Mouse (Mus musculus): ENCODE data around the gene Ube2v1. TPM values are rescaled to one million over a fixed set of nuclear protein-coding genes. Genes with fewer than 3 reads are reported as not detected.

Gene Ube2v1
- polyA plus RNA-seq, 1 experiment from 2014 or later: 175 TPM

GRCm38 (mm10) chr2:167585273-167585672 lies 46.6 kb downstream of the Ube2v1 start:
- Histone ChIP-seq H3K36me3 (ENCODE audit: control insufficient read depth, insufficient read depth, low read length) (no peaks in the 10 kb centered on the region), H3K9me3 (ENCODE audit: control insufficient read depth, low read length) (no peaks in the 10 kb centered on the region), H3K9ac (ENCODE audit: low read length) (no peak overlapping the region), H3K27ac (replicated peaks in 1 of 2; ENCODE audit: control insufficient read depth in 1 of 2, insufficient read depth in 1 of 2, low read depth in 2 of 2, low read length in 2 of 2) (no peak overlapping the region), H3K27me3 (ENCODE audit: control insufficient read depth, insufficient read depth, low read length) (no peaks in the 10 kb centered on the region), H3K4me2 (ENCODE audit: low read length) (no peak overlapping the region), H3K4me3 (ENCODE audit: control insufficient read depth in 1 of 2, insufficient read depth in 1 of 2, low read depth in 1 of 2, low read length in 2 of 2) (no peak overlapping the region), H3K4me1 (ENCODE audit: control insufficient read depth in 2 of 2, insufficient read depth in 2 of 2, low read length in 2 of 2) (peaks cover 22 to 37% of the 10 kb centered on the region in 2 experiments)
- 59% methylated on average over 2 of the region's 2 CpGs for WGBS
- ATAC-seq (ENCODE audit: insufficient number of reproducible peaks, insufficient read depth, low FRiP score, low read depth): no peak

GRCm38 (mm10) chr2:167583161-167583952 lies 48.5 kb downstream of the Ube2v1 start:
- peak; percentile 41; the same call in 1 of the 2 replicates for ATAC-seq (ENCODE audit: insufficient number of reproducible peaks, insufficient read depth, low FRiP score, low read depth)
- Histone ChIP-seq H3K27me3 (ENCODE audit: control insufficient read depth, insufficient read depth, low read length) (no peaks in the 10 kb centered on the region), H3K4me3 (ENCODE audit: control insufficient read depth in 1 of 2, insufficient read depth in 1 of 2, low read depth in 1 of 2, low read length in 2 of 2) (no peak overlapping the region), H3K4me1 (ENCODE audit: control insufficient read depth in 2 of 2, insufficient read depth in 2 of 2, low read length in 2 of 2) (peaks cover 19 to 27% of the 10 kb centered on the region in 2 experiments), H3K9me3 (ENCODE audit: control insufficient read depth, low read length) (no peaks in the 10 kb centered on the region), H3K9ac (ENCODE audit: low read length) (peak overlapping the region; percentile 40), H3K36me3 (ENCODE audit: control insufficient read depth, insufficient read depth, low read length) (no peaks in the 10 kb centered on the region), H3K27ac (replicated peaks in 1 of 2; ENCODE audit: control insufficient read depth in 1 of 2, insufficient read depth in 1 of 2, low read depth in 2 of 2, low read length in 2 of 2) (peak overlapping the region; percentile 25 to 61; a peak in 3 of 4 replicates), H3K4me2 (ENCODE audit: low read length) (no peak overlapping the region)
- WGBS: 25% methylated on average over 10 of the region's 10 CpGs

GRCm38 (mm10) chr2:167578521-167578920 lies 53.4 kb downstream of the Ube2v1 start:
- Histone ChIP-seq H3K9me3 (ENCODE audit: control insufficient read depth, low read length) (no peaks in the 10 kb centered on the region), H3K27me3 (ENCODE audit: control insufficient read depth, insufficient read depth, low read length) (no peaks in the 10 kb centered on the region), H3K27ac (replicated peaks in 1 of 2; ENCODE audit: control insufficient read depth in 1 of 2, insufficient read depth in 1 of 2, low read depth in 2 of 2, low read length in 2 of 2) (no peak overlapping the region), H3K9ac (ENCODE audit: low read length) (no peak overlapping the region), H3K36me3 (ENCODE audit: control insufficient read depth, insufficient read depth, low read length) (no peaks in the 10 kb centered on the region), H3K4me3 (ENCODE audit: control insufficient read depth in 1 of 2, insufficient read depth in 1 of 2, low read depth in 1 of 2, low read length in 2 of 2) (no peak overlapping the region), H3K4me2 (ENCODE audit: low read length) (no peak overlapping the region), H3K4me1 (ENCODE audit: control insufficient read depth in 2 of 2, insufficient read depth in 2 of 2, low read length in 2 of 2) (peaks cover 12 to 15% of the 10 kb centered on the region in 2 experiments)
- no peak for ATAC-seq (ENCODE audit: insufficient number of reproducible peaks, insufficient read depth, low FRiP score, low read depth)
- 56% methylated on average over 5 of the region's 5 CpGs for WGBS

- no peak overlapping the region for H3K27ac ChIP-seq (replicated peaks in 1 of 2; ENCODE audit: control insufficient read depth in 1 of 2, insufficient read depth in 1 of 2, low read depth in 2 of 2, low read length in 2 of 2)
- no peaks in the 10 kb centered on the region for H3K36me3 ChIP-seq (ENCODE audit: control insufficient read depth, insufficient read depth, low read length)
- H3K27me3 ChIP-seq (ENCODE audit: control insufficient read depth, insufficient read depth, low read length): no peaks in the 10 kb centered on the region
- no peak overlapping the region for H3K4me2 ChIP-seq (ENCODE audit: low read length)
- no peak for ATAC-seq (ENCODE audit: insufficient number of reproducible peaks, insufficient read depth, low FRiP score, low read depth)
- H3K9me3 ChIP-seq (ENCODE audit: control insufficient read depth, low read length): no peaks in the 10 kb centered on the region
- H3K9ac ChIP-seq (ENCODE audit: low read length): no peak overlapping the region
- peaks cover 3 to 5% of the 10 kb centered on the region in 2 experiments; a peak in 3 of 4 replicates for H3K4me1 ChIP-seq (ENCODE audit: control insufficient read depth in 2 of 2, insufficient read depth in 2 of 2, low read length in 2 of 2)
- no peak overlapping the region for H3K4me3 ChIP-seq (ENCODE audit: control insufficient read depth in 1 of 2, insufficient read depth in 1 of 2, low read depth in 1 of 2, low read length in 2 of 2)
- WGBS: 66% methylated on average over 9 of the region's 9 CpGs
Measured at GRCm38 (mm10) chr2:167577186-167577785, 54.6 kb downstream of the Ube2v1 start.

- H3K9me3 ChIP-seq (ENCODE audit: control insufficient read depth, low read length): no peaks in the 10 kb centered on the region
- H3K4me3 ChIP-seq (ENCODE audit: control insufficient read depth in 1 of 2, insufficient read depth in 1 of 2, low read depth in 1 of 2, low read length in 2 of 2): no peak overlapping the region
- no peak for ATAC-seq (ENCODE audit: insufficient number of reproducible peaks, insufficient read depth, low FRiP score, low read depth)
- no peak overlapping the region for H3K27ac ChIP-seq (replicated peaks in 1 of 2; ENCODE audit: control insufficient read depth in 1 of 2, insufficient read depth in 1 of 2, low read depth in 2 of 2, low read length in 2 of 2)
- H3K4me1 ChIP-seq (ENCODE audit: control insufficient read depth in 2 of 2, insufficient read depth in 2 of 2, low read length in 2 of 2): no peaks in the 10 kb centered on the region
- H3K36me3 ChIP-seq (ENCODE audit: control insufficient read depth, insufficient read depth, low read length): no peaks in the 10 kb centered on the region
- no peak overlapping the region for H3K9ac ChIP-seq (ENCODE audit: low read length)
- H3K27me3 ChIP-seq (ENCODE audit: control insufficient read depth, insufficient read depth, low read length): no peaks in the 10 kb centered on the region
- H3K4me2 ChIP-seq (ENCODE audit: low read length): no peak overlapping the region
- 77% methylated on average over 8 of the region's 8 CpGs for WGBS
Measured at GRCm38 (mm10) chr2:167576121-167576620, 55.7 kb downstream of the Ube2v1 start.

- no peak overlapping the region for H3K9ac ChIP-seq (ENCODE audit: low read length)
- peaks cover 0 to 2% of the 10 kb centered on the region in 2 experiments; a peak in 1 of 4 replicates for H3K4me1 ChIP-seq (ENCODE audit: control insufficient read depth in 2 of 2, insufficient read depth in 2 of 2, low read length in 2 of 2)
- no peak for ATAC-seq (ENCODE audit: insufficient number of reproducible peaks, insufficient read depth, low FRiP score, low read depth)
- no peaks in the 10 kb centered on the region for H3K36me3 ChIP-seq (ENCODE audit: control insufficient read depth, insufficient read depth, low read length)
- WGBS: 89% methylated on average over 7 of the region's 7 CpGs
- no peaks in the 10 kb centered on the region for H3K27me3 ChIP-seq (ENCODE audit: control insufficient read depth, insufficient read depth, low read length)
- no peak overlapping the region for H3K4me3 ChIP-seq (ENCODE audit: control insufficient read depth in 1 of 2, insufficient read depth in 1 of 2, low read depth in 1 of 2, low read length in 2 of 2)
- H3K4me2 ChIP-seq (ENCODE audit: low read length): no peak overlapping the region
- no peaks in the 10 kb centered on the region for H3K9me3 ChIP-seq (ENCODE audit: control insufficient read depth, low read length)
- H3K27ac ChIP-seq (replicated peaks in 1 of 2; ENCODE audit: control insufficient read depth in 1 of 2, insufficient read depth in 1 of 2, low read depth in 2 of 2, low read length in 2 of 2): no peak overlapping the region
Measured at GRCm38 (mm10) chr2:167575581-167575980, 56.3 kb downstream of the Ube2v1 start.

- WGBS: 54% methylated on average over 9 of the region's 9 CpGs
- Histone ChIP-seq H3K4me3 (ENCODE audit: control insufficient read depth in 1 of 2, insufficient read depth in 1 of 2, low read depth in 1 of 2, low read length in 2 of 2) (no peak overlapping the region), H3K27ac (replicated peaks in 1 of 2; ENCODE audit: control insufficient read depth in 1 of 2, insufficient read depth in 1 of 2, low read depth in 2 of 2, low read length in 2 of 2) (no peak overlapping the region), H3K9ac (ENCODE audit: low read length) (no peak overlapping the region), H3K9me3 (ENCODE audit: control insufficient read depth, low read length) (no peaks in the 10 kb centered on the region), H3K27me3 (ENCODE audit: control insufficient read depth, insufficient read depth, low read length) (no peaks in the 10 kb centered on the region), H3K4me2 (ENCODE audit: low read length) (no peak overlapping the region), H3K36me3 (ENCODE audit: control insufficient read depth, insufficient read depth, low read length) (no peaks in the 10 kb centered on the region), H3K4me1 (ENCODE audit: control insufficient read depth in 2 of 2, insufficient read depth in 2 of 2, low read length in 2 of 2) (peaks cover 0 to 9% of the 10 kb centered on the region in 2 experiments; a peak in 1 of 4 replicates)
- ATAC-seq (ENCODE audit: insufficient number of reproducible peaks, insufficient read depth, low FRiP score, low read depth): no peak
Measured at GRCm38 (mm10) chr2:167574814-167575213, 57.1 kb downstream of the Ube2v1 start.
